Mouse (Mus musculus) liver, adult 2 months (tissue): Measurements from ENCODE around the gene Dhx37. TPM values are rescaled to one million over a fixed set of nuclear protein-coding genes. Genes with fewer than 3 reads are reported as not detected.

ENCODE experiments used
- DNase-seq: peaks from one replicate; pipeline ENCODE4 v3.0.0-alpha.2; 2011; ENCODE audit warnings: low read depth, low spot score; ENCODE audit errors: extremely low read depth
- H3K27ac ChIP-seq: fragments of 200-500 bp; replicated peaks from 2 replicates; pipeline ENCODE4 v1.5.1; 2012; ENCODE audit warnings: low read depth, mild to moderate bottlenecking, control low read depth, inconsistent platforms, low read length; ENCODE audit not compliant: insufficient read depth
- H3K27me3 ChIP-seq: fragments of 200-500 bp; 2 replicates; pipeline ENCODE4 v1.6.1; 2012; ENCODE audit warnings: mild to moderate bottlenecking, moderate library complexity, low read length, inconsistent platforms; ENCODE audit not compliant: control insufficient read depth, insufficient read depth
- H3K36me3 ChIP-seq: fragments of 200-500 bp; 2 replicates; pipeline ENCODE4 v1.6.1; 2012; ENCODE audit warnings: low read length, inconsistent platforms; ENCODE audit not compliant: control insufficient read depth, insufficient read depth
- H3K4me1 ChIP-seq: fragments of 200-500 bp; 2 replicates; pipeline ENCODE4 v1.6.1; 2011; ENCODE audit warnings: low read length; ENCODE audit not compliant: control insufficient read depth, insufficient read depth
- H3K4me3 ChIP-seq: fragments of 200-500 bp; 2 replicates; pipeline ENCODE4 v1.5.1; 2011; ENCODE audit warnings: low read depth, mild to moderate bottlenecking, control low read depth, low read length, moderate library complexity; ENCODE audit not compliant: insufficient read depth
- H3K79me2 ChIP-seq: fragments of 200-500 bp; 2 replicates; pipeline ENCODE4 v1.6.1; 2012; ENCODE audit warnings: inconsistent platforms, mild to moderate bottlenecking, low read length, moderate library complexity; ENCODE audit not compliant: control insufficient read depth, insufficient read depth
- H3K9ac ChIP-seq: fragments of 200-500 bp; 2 replicates; pipeline ENCODE4 v1.6.1; 2012; ENCODE audit warnings: low read depth, mild to moderate bottlenecking, control low read depth, inconsistent platforms, low read length
- CTCF ChIP-seq: fragments of 200-500 bp; IDR thresholded peaks from 2 replicates; pipeline ENCODE4 v1.5.1; 2011; ENCODE audit warnings: low read depth, low read length, control low read depth
- POLR2A ChIP-seq: fragments of 200-500 bp; IDR thresholded peaks from 2 replicates; pipeline ENCODE4 v1.6.1; 2011; ENCODE audit warnings: low read length, control low read depth; ENCODE audit not compliant: insufficient read depth; ENCODE audit errors: extremely low read depth
- WGBS: fragments of 180-500 bp; shearing (Covaris S2); methylation state at CpG from one replicate; pipeline ENCODE4 v1.1.7; 2018; 5-methylcytosine and 5-hydroxymethylcytosine counted together
- polyA plus RNA-seq: library from polyadenylated mRNA; depleted of rRNA; stranded (reverse); fragments of >200 nt; gene quantifications from 2 replicates; pipeline ENCODE4 v1.2.3, GENCODE M21; 2012
- total RNA-seq: library from RNA; depleted of rRNA; stranded (reverse); fragments of >200 nt; gene quantifications from 2 replicates; pipeline ENCODE4 v1.2.3, GENCODE M21; 2014

The Dhx37 gene
- total and polyA plus RNA-seq, 2 experiments = 3.8 to 14.0 TPM

- peaks cover 15% of the 10 kb centered on the region for H3K4me1 ChIP-seq
- H3K9ac ChIP-seq = peak overlapping the region; percentile 58
- TF ChIP-seq POLR2A (no peak), CTCF (no peak)
- H3K4me3 ChIP-seq = peak overlapping the region; percentile 37
- H3K27me3 ChIP-seq = no peaks in the 10 kb centered on the region
- peak; percentile 72 for DNase-seq
- peak overlapping the region; percentile 46 for H3K27ac ChIP-seq
- 11% methylated on average over 20 of the region's 20 CpGs for WGBS
- H3K36me3 ChIP-seq = no peaks in the 10 kb centered on the region
- H3K79me2 ChIP-seq = no peaks in the 10 kb centered on the region
Observed at GRCm38 (mm10) chr5:125406322-125407016, 27.5 kb downstream of the Dhx37 start.

DNA sequence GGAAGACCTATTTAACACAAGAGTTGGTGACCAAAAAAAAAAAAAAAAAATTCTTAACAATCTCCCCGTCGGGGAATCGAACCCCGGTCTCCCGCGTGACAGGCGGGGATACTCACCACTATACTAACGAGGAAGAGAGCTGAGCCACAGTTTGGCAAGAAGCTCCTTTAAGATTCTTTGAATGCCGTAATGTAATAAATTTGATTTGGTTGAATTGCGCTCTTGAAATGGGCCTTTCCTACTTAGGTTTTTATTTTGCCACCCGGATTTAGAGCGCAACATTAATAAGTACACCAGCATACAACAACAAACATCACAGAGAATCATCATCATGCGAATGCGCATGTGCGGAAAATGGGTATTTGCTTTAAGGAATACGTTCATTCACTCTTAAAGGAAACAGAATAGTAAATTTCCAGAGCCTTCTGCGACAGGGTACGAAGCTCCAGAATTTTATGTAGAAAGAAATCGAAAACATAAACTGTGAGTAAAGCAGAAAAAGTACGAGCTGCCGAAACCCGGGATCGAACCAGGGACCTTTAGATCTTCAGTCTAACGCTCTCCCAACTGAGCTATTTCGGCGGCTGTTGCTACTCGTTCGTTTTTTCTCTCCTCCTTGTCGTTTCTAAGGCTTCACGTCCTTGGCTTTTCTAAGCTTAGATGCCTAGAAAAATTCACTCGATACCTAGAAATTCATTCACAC, 28.2 kb downstream of the Dhx37 start:
- Histone ChIP-seq H3K27ac (peak overlapping the region; percentile 77), H3K79me2 (no peaks in the 10 kb centered on the region), H3K36me3 (no peaks in the 10 kb centered on the region), H3K4me3 (peak overlapping the region; percentile 49), H3K27me3 (no peaks in the 10 kb centered on the region), H3K9ac (peak overlapping the region; percentile 58), H3K4me1 (peaks cover 15% of the 10 kb centered on the region)
- TF ChIP-seq CTCF (no peak), POLR2A (no peak)
- peak; percentile 74 for DNase-seq
- WGBS = under 1% methylated on average over 31 of the region's 31 CpGs

- Histone ChIP-seq H3K27me3 (no peaks in the 10 kb centered on the region), H3K27ac (peak overlapping the region; percentile 77), H3K9ac (peak overlapping the region; percentile 56), H3K4me3 (peak overlapping the region; percentile 49), H3K79me2 (no peaks in the 10 kb centered on the region), H3K36me3 (no peaks in the 10 kb centered on the region), H3K4me1 (peaks cover 15% of the 10 kb centered on the region)
- DNase-seq = peak; percentile 79
- TF ChIP-seq CTCF (no peak), POLR2A (no peak)
- WGBS = under 1% methylated on average over 28 of the region's 28 CpGs
Observed at GRCm38 (mm10) chr5:125404903-125405545, 28.9 kb downstream of the Dhx37 start.

GRCm38 (mm10) chr5:125404536-125404902, 29.4 kb downstream of the Dhx37 start:
- no peak for TF ChIP-seq CTCF
- TF ChIP-seq POLR2A = no peak
- peak overlapping the region; percentile 77 for H3K27ac ChIP-seq
- peaks cover 14% of the 10 kb centered on the region for H3K4me1 ChIP-seq
- 9% methylated on average over 7 of the region's 7 CpGs for WGBS
- no peaks in the 10 kb centered on the region for H3K27me3 ChIP-seq
- no peaks in the 10 kb centered on the region for H3K36me3 ChIP-seq
- no peaks in the 10 kb centered on the region for H3K79me2 ChIP-seq
- DNase-seq = no peak
- peak overlapping the region; percentile 56 for H3K9ac ChIP-seq
- peak overlapping the region; percentile 49 for H3K4me3 ChIP-seq

DNA sequence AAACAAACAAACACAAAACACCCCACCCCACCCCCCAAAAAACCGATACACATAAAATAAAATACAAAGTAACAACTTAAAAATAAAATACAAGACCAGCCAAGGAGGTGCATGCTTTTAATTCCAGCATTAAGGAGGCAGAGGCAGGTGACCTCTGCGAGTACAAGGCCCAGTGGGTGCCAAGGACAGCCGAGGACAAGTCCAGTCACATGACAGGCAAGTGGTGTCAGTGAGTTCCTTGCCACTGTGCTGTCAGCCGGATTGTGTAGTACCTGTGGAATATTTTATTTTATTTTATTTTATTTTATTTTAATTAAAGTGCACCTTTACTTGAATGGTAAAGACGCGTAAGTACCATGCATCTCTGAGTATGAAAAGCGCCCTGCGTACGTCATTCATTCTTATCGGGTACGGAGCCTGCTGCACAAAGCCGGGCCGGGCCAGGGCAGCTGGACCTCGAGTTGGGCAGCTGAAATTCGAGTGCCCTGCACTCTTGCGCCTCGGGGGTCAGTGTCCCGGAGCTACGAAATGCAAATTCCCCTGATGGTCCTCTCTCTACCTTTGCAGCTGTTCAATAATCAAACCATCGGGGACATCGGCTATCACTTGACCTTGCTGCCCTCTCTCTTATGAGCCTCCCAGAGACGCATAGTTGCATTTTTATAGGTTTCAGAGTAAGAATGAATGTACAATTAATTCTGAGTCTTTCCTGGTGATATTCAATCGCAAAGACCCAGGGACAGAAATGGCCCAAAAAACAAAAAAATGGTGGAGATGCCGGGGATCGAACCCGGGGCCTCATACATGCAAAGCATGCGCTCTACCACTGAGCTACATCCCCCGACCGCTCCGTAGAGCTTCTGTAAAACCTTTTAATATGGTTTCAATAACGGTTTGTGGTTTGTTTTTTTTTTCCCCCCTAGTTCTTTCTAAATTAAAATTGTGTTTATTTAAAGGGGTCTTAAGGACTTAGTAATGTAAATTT, 30.1 kb downstream of the Dhx37 start:
- no peaks in the 10 kb centered on the region for H3K79me2 ChIP-seq
- H3K27ac ChIP-seq = peak overlapping the region; percentile 97
- peak; percentile 83 for DNase-seq
- H3K9ac ChIP-seq = peak overlapping the region; percentile 19
- H3K27me3 ChIP-seq = no peaks in the 10 kb centered on the region
- WGBS = 17% methylated on average over 31 of the region's 31 CpGs
- H3K4me1 ChIP-seq = peaks cover 14% of the 10 kb centered on the region
- peak overlapping the region; percentile 34 for H3K4me3 ChIP-seq
- TF ChIP-seq CTCF = no peak
- TF ChIP-seq POLR2A = no peak
- no peaks in the 10 kb centered on the region for H3K36me3 ChIP-seq
